Mouse (Mus musculus) olfactory bulb, adult 2 months (tissue): ENCODE results near the gene Lpcat2.

ENCODE experiments used
- CTCF ChIP-seq: fragments of 200-500 bp; IDR thresholded peaks from 2 replicates; pipeline ENCODE4 v1.5.1; 2012; ENCODE audit warnings: low read depth, mild to moderate bottlenecking, low read length, moderate library complexity; ENCODE audit not compliant: insufficient read depth
- POLR2A ChIP-seq: fragments of 200-500 bp; IDR thresholded peaks from 2 replicates; pipeline ENCODE4 v1.6.1; 2012; ENCODE audit warnings: mild to moderate bottlenecking, low read depth, low read length, moderate library complexity; ENCODE audit not compliant: insufficient read depth

GRCm38 (mm10) chr8:92839876-92840275, 15.3 kb upstream of the Lpcat2 start:
- TF ChIP-seq CTCF (no peak), POLR2A (no peak)
